Mouse (Mus musculus) neural tube, embryonic 13.5 days (tissue): ENCODE results near the gene Tstd1. TPM values are rescaled to one million over a fixed set of nuclear protein-coding genes. Genes with fewer than 3 reads are reported as not detected.

ENCODE experiments used
- ATAC-seq: fragments of 200-750 bp; cut with Nextera tagmentation; 2 replicates; pipeline ENCODE4 v1.8.0; 2017; ENCODE audit warnings: low read depth, mild to moderate bottlenecking, moderate TSS enrichment, moderate library complexity
- H3K27ac ChIP-seq: fragments of 300-500 bp; sonication (generic); replicated peaks from 2 replicates; pipeline ENCODE4 v1.5.1; 2015; ENCODE audit warnings: moderate library complexity, mild to moderate bottlenecking, inconsistent platforms
- H3K27me3 ChIP-seq: fragments of 300-500 bp; sonication (generic); 2 replicates; pipeline ENCODE4 v1.6.1; 2015; ENCODE audit warnings: mild to moderate bottlenecking, inconsistent platforms
- H3K36me3 ChIP-seq: fragments of 300-500 bp; sonication (generic); 2 replicates; pipeline ENCODE4 v1.6.1; 2015; ENCODE audit warnings: mild to moderate bottlenecking, inconsistent platforms
- H3K4me1 ChIP-seq: fragments of 300-500 bp; sonication (generic); replicated peaks from 2 replicates; pipeline ENCODE4 v1.6.1; 2015; ENCODE audit warnings: inconsistent platforms
- H3K4me2 ChIP-seq: fragments of 300-500 bp; sonication (generic); 2 replicates; pipeline ENCODE4 v1.6.1; 2015; ENCODE audit warnings: inconsistent platforms, mild to moderate bottlenecking, moderate library complexity
- H3K4me3 ChIP-seq: fragments of 300-500 bp; sonication (generic); 2 replicates; pipeline ENCODE4 v1.5.1; 2015; ENCODE audit warnings: mild to moderate bottlenecking, inconsistent platforms
- H3K9ac ChIP-seq: fragments of 300-500 bp; sonication (generic); 2 replicates; pipeline ENCODE4 v1.6.1; 2015; ENCODE audit warnings: moderate library complexity, mild to moderate bottlenecking, inconsistent platforms
- H3K9me3 ChIP-seq: fragments of 300-500 bp; sonication (generic); 2 replicates; pipeline ENCODE4 v1.6.1; 2016; ENCODE audit warnings: inconsistent platforms
- WGBS: fragments of 180-500 bp; shearing (Covaris S2); methylation state at CpG from one replicate; pipeline ENCODE4 v1.1.7; 2015; 5-methylcytosine and 5-hydroxymethylcytosine counted together
- polyA plus RNA-seq: library from polyadenylated mRNA; unstranded; fragments of >200 nt; fragmentation: Nextera tagmentation; extraction: Ambion mirVana; gene quantifications from 2 replicates; pipeline ENCODE4 v1.2.1, GENCODE M21; 2015

Gene Tstd1
- polyA plus RNA-seq, 1 experiment from 2014 or later, result 8.5 TPM

GRCm38 (mm10) chr1:171388376-171389102, 30.1 kb upstream of the Tstd1 start, which contains the start of gene Arhgap30:
Gene Arhgap30, plus strand, starts transcription at chr1:171388954.
- Histone ChIP-seq H3K4me3 (no peak within 1 kb of the TSS), H3K36me3 (no peaks in the 10 kb centered on the region), H3K4me2 (no peak within 1 kb of the TSS), H3K27me3 (0 out of 2 replicates have a peak, but pooled peaks cover under 1% of the 10 kb centered on the region), H3K9me3 (no peaks in the 10 kb centered on the region), H3K4me1 (no peaks in the 10 kb centered on the region), H3K27ac (no peak within 1 kb of the TSS), H3K9ac (no peak within 1 kb of the TSS)
- no peak for ATAC-seq
- WGBS, result 87% methylated on average over 15 of the region's 15 CpGs

GRCm38 (mm10) chr1:171390101-171390500, 28.6 kb upstream of the Tstd1 start:
- H3K4me1 ChIP-seq, result no peaks in the 10 kb centered on the region
- no peak overlapping the region for H3K4me3 ChIP-seq
- no peak overlapping the region for H3K4me2 ChIP-seq
- H3K36me3 ChIP-seq, result no peaks in the 10 kb centered on the region
- H3K27me3 ChIP-seq, result no peaks in the 10 kb centered on the region
- H3K9ac ChIP-seq, result no peak overlapping the region
- H3K9me3 ChIP-seq, result no peaks in the 10 kb centered on the region
- H3K27ac ChIP-seq, result no peak overlapping the region
- ATAC-seq, result no peak
- 82% methylated on average over 4 of the region's 4 CpGs for WGBS

GRCm38 (mm10) chr1:171401821-171402220, 16.9 kb upstream of the Tstd1 start:
- peaks cover 5% of the 10 kb centered on the region; the same call in 1 of the 2 replicates for H3K27me3 ChIP-seq
- H3K36me3 ChIP-seq, result no peaks in the 10 kb centered on the region
- ATAC-seq, result no peak
- no peak overlapping the region for H3K4me3 ChIP-seq
- no peaks in the 10 kb centered on the region for H3K4me1 ChIP-seq
- no peak overlapping the region for H3K4me2 ChIP-seq
- H3K27ac ChIP-seq, result no peak overlapping the region
- WGBS, result 82% methylated on average over 4 of the region's 4 CpGs
- no peak overlapping the region for H3K9ac ChIP-seq
- no peaks in the 10 kb centered on the region for H3K9me3 ChIP-seq

DNA sequence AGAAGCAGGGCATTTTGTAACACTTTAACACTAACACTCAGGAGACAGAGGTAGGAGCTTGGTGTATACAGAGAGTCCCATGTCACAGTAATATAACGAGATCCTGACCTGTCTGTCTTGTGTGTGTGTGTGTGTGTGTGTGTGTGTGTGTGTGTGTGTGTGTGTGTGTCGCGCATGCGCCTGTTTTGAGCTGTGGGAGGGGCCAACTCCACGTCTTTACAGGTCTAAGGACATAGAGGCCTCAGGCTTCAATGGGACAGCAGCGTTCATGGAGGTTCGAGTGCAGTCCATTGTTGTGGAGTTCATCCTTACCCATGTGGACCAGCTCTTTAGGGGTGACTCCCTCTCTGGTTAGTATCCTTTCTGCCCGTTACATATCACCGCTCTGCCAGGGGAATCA, 15.7 kb upstream of the Tstd1 start:
- no peak overlapping the region for H3K9ac ChIP-seq
- 84% methylated on average over 9 of the region's 9 CpGs for WGBS
- no peak overlapping the region for H3K4me3 ChIP-seq
- peaks cover 17% of the 10 kb centered on the region for H3K27me3 ChIP-seq
- no peaks in the 10 kb centered on the region for H3K36me3 ChIP-seq
- H3K27ac ChIP-seq, result no peak overlapping the region
- ATAC-seq, result no peak
- no peaks in the 10 kb centered on the region for H3K9me3 ChIP-seq
- H3K4me2 ChIP-seq, result no peak overlapping the region
- no peaks in the 10 kb centered on the region for H3K4me1 ChIP-seq

GRCm38 (mm10) chr1:171407263-171407662, 11.4 kb upstream of the Tstd1 start:
- 76% methylated on average over 5 of the region's 5 CpGs for WGBS
- ATAC-seq, result no peak

DNA sequence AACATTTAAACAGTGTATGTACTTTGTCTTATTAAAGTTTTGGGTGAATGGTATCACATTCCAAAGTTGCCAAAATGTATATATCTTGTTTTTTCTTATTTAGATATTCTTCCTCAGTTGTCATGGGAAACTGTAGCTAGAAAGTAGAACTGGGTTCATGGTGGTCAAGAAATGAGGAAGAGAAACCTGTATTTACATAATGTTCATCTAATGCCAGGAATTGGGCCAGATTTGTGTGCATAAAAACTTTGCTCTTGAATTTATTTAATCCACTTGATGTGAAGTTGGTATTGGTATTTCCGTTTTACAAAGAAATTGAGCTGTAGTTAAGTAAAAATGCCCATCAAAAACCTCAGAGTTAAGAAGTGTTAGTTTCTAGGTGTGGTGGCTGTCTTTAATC, 8.4 kb upstream of the Tstd1 start:
- no peaks in the 10 kb centered on the region for H3K9me3 ChIP-seq
- no peak overlapping the region for H3K9ac ChIP-seq
- WGBS, result 68% methylated on average over 1 of the region's 1 CpGs
- ATAC-seq, result no peak
- peaks cover 33% of the 10 kb centered on the region for H3K27me3 ChIP-seq
- peaks cover 8% of the 10 kb centered on the region for H3K36me3 ChIP-seq
- H3K4me3 ChIP-seq, result no peak overlapping the region
- H3K4me2 ChIP-seq, result no peak overlapping the region
- peaks cover 22% of the 10 kb centered on the region for H3K4me1 ChIP-seq
- H3K27ac ChIP-seq, result no peak overlapping the region

More at GRCm38 (mm10) chr1:171407263-171407662, 11.4 kb upstream of the Tstd1 start:
- Histone ChIP-seq H3K27me3 (peaks cover 33% of the 10 kb centered on the region), H3K4me2 (no peak overlapping the region), H3K36me3 (no peaks in the 10 kb centered on the region), H3K4me1 (no peaks in the 10 kb centered on the region), H3K27ac (no peak overlapping the region), H3K9me3 (no peaks in the 10 kb centered on the region), H3K4me3 (no peak overlapping the region), H3K9ac (no peak overlapping the region)

DNA sequence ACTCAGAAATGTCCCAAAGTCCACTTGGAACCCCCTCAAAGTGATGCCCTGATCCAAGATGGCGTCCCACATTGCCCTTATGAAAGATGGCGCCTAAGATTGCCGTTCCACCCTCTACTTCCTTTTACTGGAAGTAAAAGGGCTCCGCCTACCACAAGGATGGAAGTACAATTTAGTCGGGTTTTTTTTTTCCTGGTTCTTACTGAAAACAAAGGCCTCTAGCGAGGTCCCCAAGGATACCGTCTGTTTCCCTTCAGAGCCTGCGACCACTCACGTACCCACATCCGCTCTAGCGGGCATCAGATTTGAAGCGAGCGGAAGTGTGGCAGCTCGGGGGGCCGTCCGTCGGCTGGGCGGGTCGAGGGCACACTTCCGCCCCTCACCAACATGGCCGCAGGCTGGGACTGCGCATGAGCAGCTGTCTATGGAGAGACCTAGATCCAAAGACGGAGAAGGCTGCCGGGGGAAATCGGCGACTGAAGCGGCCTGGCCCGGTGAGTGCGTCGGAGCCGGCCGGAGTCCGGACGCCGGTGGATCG, 7.7 kb upstream of the Tstd1 start, which contains the start of gene Usf1:
TSS of gene Usf1 (plus strand) at position 367 of the 538 bp plus-strand sequence.
- Histone ChIP-seq H3K27me3 (peaks cover 33% of the 10 kb centered on the region), H3K9me3 (no peaks in the 10 kb centered on the region), H3K9ac (peak within 1 kb of the TSS; percentile 99), H3K4me3 (peak within 1 kb of the TSS; percentile 92), H3K4me2 (peak within 1 kb of the TSS; percentile 66), H3K4me1 (peaks cover 22% of the 10 kb centered on the region), H3K27ac (peak within 1 kb of the TSS; percentile 95), H3K36me3 (peaks cover 16% of the 10 kb centered on the region)
- WGBS, result under 1% methylated on average over 36 of the region's 36 CpGs
- ATAC-seq, result peak; percentile 98

DNA sequence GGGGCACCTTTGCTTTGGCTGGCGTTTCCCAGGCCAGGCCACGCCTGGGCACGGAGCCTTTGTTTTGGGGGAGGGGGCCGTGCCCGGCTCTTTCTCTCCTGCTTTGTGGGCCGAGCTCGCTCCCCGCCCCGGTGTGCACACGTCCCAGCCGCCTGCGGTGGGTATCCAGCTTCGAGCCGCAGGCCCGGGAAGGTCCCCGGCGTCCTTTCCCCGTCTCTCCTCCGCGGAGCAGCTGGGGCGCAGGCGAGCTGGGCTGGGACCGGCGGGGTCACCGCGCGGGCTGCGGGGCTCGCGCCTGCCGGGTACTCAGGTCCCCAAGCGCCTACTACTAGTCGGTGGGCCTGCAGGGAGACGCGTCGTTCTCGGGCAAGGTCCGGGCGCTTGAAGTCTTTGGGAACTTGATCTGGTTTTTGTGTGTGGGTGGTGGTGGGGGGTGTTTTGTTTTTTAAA, 7.2 kb upstream of the Tstd1 start:
- Histone ChIP-seq H3K4me2 (peak overlapping the region; percentile 66), H3K27ac (peak overlapping the region; percentile 95), H3K9me3 (no peaks in the 10 kb centered on the region), H3K27me3 (peaks cover 29% of the 10 kb centered on the region), H3K4me1 (peaks cover 22% of the 10 kb centered on the region), H3K4me3 (peak overlapping the region; percentile 92), H3K36me3 (peaks cover 21% of the 10 kb centered on the region), H3K9ac (peak overlapping the region; percentile 99)
- under 1% methylated on average over 39 of the region's 39 CpGs for WGBS
- peak; percentile 80 for ATAC-seq

DNA sequence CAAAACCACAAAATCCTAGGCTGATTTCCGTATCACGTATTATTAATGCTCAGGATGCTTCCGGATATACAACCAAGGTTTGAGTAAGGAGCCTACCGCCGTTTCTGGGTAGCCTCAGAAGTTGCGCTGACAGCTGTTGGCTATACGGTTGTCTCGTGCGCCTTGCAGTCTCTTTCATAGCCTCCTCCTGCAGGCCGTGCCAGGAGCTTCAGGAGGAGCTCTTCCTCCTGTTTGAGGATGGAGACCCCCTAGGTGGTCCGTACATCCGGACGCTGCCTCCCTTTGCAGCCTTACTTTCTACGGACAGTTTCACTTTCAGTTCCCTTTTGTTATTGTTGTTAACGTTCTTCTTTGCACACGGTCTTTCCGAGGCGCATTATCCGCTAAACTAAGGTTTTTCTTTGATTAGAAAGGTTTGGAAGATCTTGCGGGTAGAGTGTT, 6.7 kb upstream of the Tstd1 start:
- Histone ChIP-seq H3K9ac (peak overlapping the region; percentile 99), H3K27ac (peak overlapping the region; percentile 95), H3K4me2 (peak overlapping the region; percentile 66), H3K4me1 (peaks cover 22% of the 10 kb centered on the region), H3K9me3 (no peaks in the 10 kb centered on the region), H3K4me3 (peak overlapping the region; percentile 92), H3K36me3 (peaks cover 26% of the 10 kb centered on the region), H3K27me3 (peaks cover 26% of the 10 kb centered on the region)
- peak; percentile 69 for ATAC-seq
- WGBS, result under 1% methylated on average over 20 of the region's 20 CpGs

- Histone ChIP-seq H3K4me3 (peak overlapping the region; percentile 92), H3K27me3 (peaks cover 22% of the 10 kb centered on the region), H3K27ac (peak overlapping the region; percentile 95), H3K36me3 (peaks cover 31% of the 10 kb centered on the region), H3K4me1 (peaks cover 22% of the 10 kb centered on the region), H3K9ac (peak overlapping the region; percentile 99), H3K9me3 (no peaks in the 10 kb centered on the region), H3K4me2 (peak overlapping the region; percentile 66)
- peak; percentile 3; the same call in 1 of the 2 replicates for ATAC-seq
- WGBS, result 13% methylated on average over 3 of the region's 3 CpGs
Measured at GRCm38 (mm10) chr1:171412446-171412845, 6.2 kb upstream of the Tstd1 start.

DNA sequence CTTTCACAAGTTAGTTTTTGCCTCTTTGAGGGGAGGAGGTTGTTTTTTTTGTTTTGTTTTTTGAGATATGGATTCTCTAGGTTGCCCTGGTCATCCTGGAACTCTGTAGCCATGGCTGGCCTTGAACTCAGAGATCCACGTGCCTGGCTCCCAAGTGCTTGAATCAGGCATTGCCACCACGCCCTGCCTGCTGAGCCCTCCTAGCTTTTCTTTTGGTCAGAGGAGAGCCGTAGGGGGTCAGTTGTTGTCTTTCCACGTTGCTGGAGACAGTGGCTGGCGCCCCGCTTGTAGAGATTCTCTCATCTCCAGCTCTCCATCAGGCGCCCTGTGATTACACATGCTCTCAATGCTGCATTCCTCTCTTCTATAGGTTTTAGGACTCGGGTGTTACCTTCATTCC, 5.1 kb upstream of the Tstd1 start:
- Histone ChIP-seq H3K4me3 (0 out of 2 replicates have a peak overlapping the region, but pooled peaks have one; percentile 92), H3K9me3 (no peaks in the 10 kb centered on the region), H3K4me2 (peak overlapping the region; percentile 66), H3K27me3 (peaks cover 11% of the 10 kb centered on the region), H3K9ac (peak overlapping the region; percentile 99; the same call in 1 of the 2 replicates), H3K4me1 (peaks cover 22% of the 10 kb centered on the region), H3K36me3 (peaks cover 41% of the 10 kb centered on the region), H3K27ac (no peak overlapping the region)
- ATAC-seq, result no peak
- WGBS, result 76% methylated on average over 8 of the region's 8 CpGs

DNA sequence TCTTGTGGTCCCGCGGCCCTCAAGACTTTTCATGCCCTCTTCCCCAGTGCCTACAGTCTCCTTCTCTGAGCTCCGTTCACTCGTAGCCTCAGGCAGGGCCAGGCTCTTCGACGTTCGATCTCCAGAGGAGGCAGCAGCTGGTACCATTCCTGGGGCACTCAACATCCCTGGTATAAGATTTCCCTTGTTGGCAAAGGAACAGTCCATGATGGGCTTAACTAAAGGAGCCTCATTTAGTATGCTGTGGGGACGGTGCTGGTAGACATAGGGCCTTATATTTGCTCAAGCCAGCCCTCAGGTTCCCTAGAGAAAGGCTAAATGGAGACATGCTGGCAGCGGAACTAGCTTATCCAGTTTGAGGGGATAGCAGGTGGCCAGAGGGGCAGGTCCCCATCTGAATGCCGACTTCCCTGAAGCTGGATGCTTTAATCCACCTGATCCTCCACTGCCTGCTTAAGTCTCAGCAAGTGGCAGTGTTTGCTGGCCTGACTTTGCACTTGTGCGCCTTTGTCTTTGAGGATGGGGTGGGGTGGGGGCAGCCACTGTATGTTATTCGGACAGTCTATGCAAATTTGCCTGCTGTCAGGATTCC, 715 bp downstream of the Tstd1 start:
- Histone ChIP-seq H3K36me3 (peaks cover 69% of the 10 kb centered on the region), H3K4me1 (peaks cover 8% of the 10 kb centered on the region; the same call in 1 of the 2 replicates), H3K4me2 (no peak overlapping the region), H3K27me3 (no peaks in the 10 kb centered on the region), H3K27ac (peak overlapping the region; percentile 57), H3K9ac (no peak overlapping the region), H3K9me3 (no peaks in the 10 kb centered on the region), H3K4me3 (no peak overlapping the region)
- 50% methylated on average over 12 of the region's 12 CpGs for WGBS
- peak; percentile 44 for ATAC-seq
